Mouse (Mus musculus) forebrain, embryonic 10.5 days (tissue): ENCODE data around the gene Gpc6. TPM values are rescaled to one million over a fixed set of nuclear protein-coding genes. Genes with fewer than 3 reads are reported as not detected.

Experiments used
- DNase-seq: peaks from one replicate; pipeline ENCODE4 v3.0.0-alpha.2; 2017; ENCODE audit warnings: low spot score; ENCODE audit errors: extremely low spot score
- H3K27ac ChIP-seq: fragments of 300-500 bp; sonication (generic); 2 replicates; pipeline ENCODE4 v1.5.1; 2016; ENCODE audit warnings: mild to moderate bottlenecking
- H3K27me3 ChIP-seq: fragments of 300-500 bp; sonication (generic); 2 replicates; pipeline ENCODE4 v1.6.1; 2016; ENCODE audit warnings: mild to moderate bottlenecking; ENCODE audit not compliant: poor library complexity, severe bottlenecking
- H3K36me3 ChIP-seq: fragments of 300-500 bp; sonication (generic); replicated peaks from 2 replicates; pipeline ENCODE4 v1.6.1; 2016; ENCODE audit warnings: mild to moderate bottlenecking, moderate library complexity
- H3K4me1 ChIP-seq: fragments of 300-500 bp; sonication (generic); 2 replicates; pipeline ENCODE4 v1.6.1; 2016
- H3K4me3 ChIP-seq: fragments of 300-500 bp; sonication (generic); 2 replicates; pipeline ENCODE4 v1.5.1; 2016; ENCODE audit warnings: mild to moderate bottlenecking, moderate library complexity
- H3K9me3 ChIP-seq: fragments of 300-500 bp; sonication (generic); 2 replicates; pipeline ENCODE4 v1.6.1; 2016; ENCODE audit warnings: mild to moderate bottlenecking, moderate library complexity
- WGBS: fragments of 180-500 bp; shearing (Covaris S2); methylation state at CpG from one replicate; pipeline ENCODE4 v1.1.7; 2016; 5-methylcytosine and 5-hydroxymethylcytosine counted together
- polyA plus RNA-seq: library from polyadenylated mRNA; unstranded; fragments of >200 nt; fragmentation: Nextera tagmentation; extraction: Ambion mirVana; gene quantifications from 2 replicates; pipeline ENCODE4 v1.2.1, GENCODE M21; 2016

Gpc6 gene
- polyA plus RNA-seq, 1 experiment from 2014 or later, result 36.5 TPM

GRCm38 (mm10) chr14:117921393-117922014, 996.4 kb downstream of the Gpc6 start:
- Histone ChIP-seq H3K4me3 (no peak overlapping the region), H3K36me3 (no peaks in the 10 kb centered on the region), H3K4me1 (peaks cover 17% of the 10 kb centered on the region), H3K27ac (0 out of 2 replicates have a peak overlapping the region, but pooled peaks have one; percentile 30), H3K9me3 (no peaks in the 10 kb centered on the region), H3K27me3 (no peaks in the 10 kb centered on the region)
- WGBS, result 70% methylated on average over 18 of the region's 18 CpGs
- DNase-seq, result no peak

- Histone ChIP-seq H3K4me3 (no peak overlapping the region), H3K27me3 (no peaks in the 10 kb centered on the region), H3K36me3 (no peaks in the 10 kb centered on the region), H3K9me3 (no peaks in the 10 kb centered on the region), H3K27ac (no peak overlapping the region), H3K4me1 (peaks cover 28% of the 10 kb centered on the region)
- no peak for DNase-seq
- 76% methylated on average over 8 of the region's 8 CpGs for WGBS
Observed at GRCm38 (mm10) chr14:117923667-117924066, 998.6 kb downstream of the Gpc6 start.

- 3% methylated on average over 13 of the region's 13 CpGs for WGBS
- peak overlapping the region; percentile 2; the same call in 1 of the 2 replicates for H3K4me3 ChIP-seq
- no peaks in the 10 kb centered on the region for H3K27me3 ChIP-seq
- H3K36me3 ChIP-seq, result no peaks in the 10 kb centered on the region
- H3K27ac ChIP-seq, result peak overlapping the region; percentile 83
- H3K9me3 ChIP-seq, result no peaks in the 10 kb centered on the region
- peaks cover 43% of the 10 kb centered on the region for H3K4me1 ChIP-seq
- DNase-seq, result peak; percentile 66
Observed at GRCm38 (mm10) chr14:117930105-117930847, 1005.2 kb downstream of the Gpc6 start.

- H3K36me3 ChIP-seq, result no peaks in the 10 kb centered on the region
- no peak for DNase-seq
- H3K27ac ChIP-seq, result peak overlapping the region; percentile 83
- H3K4me3 ChIP-seq, result peak overlapping the region; percentile 2; the same call in 1 of the 2 replicates
- no peaks in the 10 kb centered on the region for H3K9me3 ChIP-seq
- no peaks in the 10 kb centered on the region for H3K27me3 ChIP-seq
- H3K4me1 ChIP-seq, result peaks cover 51% of the 10 kb centered on the region
- 49% methylated on average over 16 of the region's 16 CpGs for WGBS
Observed at GRCm38 (mm10) chr14:117930848-117931816, 1006.0 kb downstream of the Gpc6 start.

GRCm38 (mm10) chr14:117932163-117932851, 1007.2 kb downstream of the Gpc6 start:
- no peak overlapping the region for H3K27ac ChIP-seq
- WGBS, result 94% methylated on average over 17 of the region's 17 CpGs
- H3K27me3 ChIP-seq, result no peaks in the 10 kb centered on the region
- H3K9me3 ChIP-seq, result no peaks in the 10 kb centered on the region
- H3K36me3 ChIP-seq, result no peaks in the 10 kb centered on the region
- H3K4me3 ChIP-seq, result no peak overlapping the region
- H3K4me1 ChIP-seq, result peaks cover 54% of the 10 kb centered on the region
- no peak for DNase-seq

GRCm38 (mm10) chr14:117938554-117938953, 1013.4 kb downstream of the Gpc6 start:
- H3K4me1 ChIP-seq, result peaks cover 21% of the 10 kb centered on the region
- DNase-seq, result peak; percentile 50
- no peak overlapping the region for H3K4me3 ChIP-seq
- no peaks in the 10 kb centered on the region for H3K27me3 ChIP-seq
- no peaks in the 10 kb centered on the region for H3K36me3 ChIP-seq
- H3K9me3 ChIP-seq, result no peaks in the 10 kb centered on the region
- 56% methylated on average over 2 of the region's 2 CpGs for WGBS
- no peak overlapping the region for H3K27ac ChIP-seq

GRCm38 (mm10) chr14:117939471-117939870, 1014.4 kb downstream of the Gpc6 start:
- Histone ChIP-seq H3K36me3 (no peaks in the 10 kb centered on the region), H3K4me3 (no peak overlapping the region), H3K27me3 (no peaks in the 10 kb centered on the region), H3K9me3 (no peaks in the 10 kb centered on the region), H3K4me1 (peaks cover 21% of the 10 kb centered on the region), H3K27ac (no peak overlapping the region)
- DNase-seq, result no peak
- WGBS, result 92% methylated on average over 7 of the region's 7 CpGs

GRCm38 (mm10) chr14:117945920-117946503, 1020.9 kb downstream of the Gpc6 start:
- WGBS, result 93% methylated on average over 4 of the region's 4 CpGs

GRCm38 (mm10) chr14:117951265-117951664, 1026.2 kb downstream of the Gpc6 start:
- Histone ChIP-seq H3K4me3 (no peak overlapping the region), H3K4me1 (peaks cover 3% of the 10 kb centered on the region; the same call in 1 of the 2 replicates), H3K9me3 (peaks cover 6% of the 10 kb centered on the region; the same call in 1 of the 2 replicates), H3K27me3 (no peaks in the 10 kb centered on the region), H3K36me3 (no peaks in the 10 kb centered on the region), H3K27ac (no peak overlapping the region)
- DNase-seq, result no peak
- 81% methylated on average over 15 of the region's 15 CpGs for WGBS

More at GRCm38 (mm10) chr14:117945920-117946503, 1020.9 kb downstream of the Gpc6 start:
- peaks cover 5% of the 10 kb centered on the region; the same call in 1 of the 2 replicates for H3K4me1 ChIP-seq
- no peak overlapping the region for H3K4me3 ChIP-seq
- peaks cover 6% of the 10 kb centered on the region; the same call in 1 of the 2 replicates for H3K9me3 ChIP-seq
- no peaks in the 10 kb centered on the region for H3K27me3 ChIP-seq
- no peak overlapping the region for H3K27ac ChIP-seq
- H3K36me3 ChIP-seq, result no peaks in the 10 kb centered on the region
- no peak for DNase-seq

- H3K27ac ChIP-seq, result no peak overlapping the region
- H3K9me3 ChIP-seq, result peaks cover 6% of the 10 kb centered on the region; the same call in 1 of the 2 replicates
- WGBS, result 68% methylated on average over 5 of the region's 5 CpGs
- no peaks in the 10 kb centered on the region for H3K36me3 ChIP-seq
- H3K4me1 ChIP-seq, result peaks cover 3% of the 10 kb centered on the region; the same call in 1 of the 2 replicates
- DNase-seq, result no peak
- no peak overlapping the region for H3K4me3 ChIP-seq
- H3K27me3 ChIP-seq, result no peaks in the 10 kb centered on the region
Observed at GRCm38 (mm10) chr14:117951686-117952085, 1026.6 kb downstream of the Gpc6 start.

- H3K4me1 ChIP-seq, result peaks cover 3% of the 10 kb centered on the region; the same call in 1 of the 2 replicates
- no peaks in the 10 kb centered on the region for H3K27me3 ChIP-seq
- H3K4me3 ChIP-seq, result no peak overlapping the region
- no peaks in the 10 kb centered on the region for H3K36me3 ChIP-seq
- no peaks in the 10 kb centered on the region for H3K9me3 ChIP-seq
- WGBS, result 98% methylated on average over 3 of the region's 3 CpGs
- H3K27ac ChIP-seq, result no peak overlapping the region
- no peak for DNase-seq
Observed at GRCm38 (mm10) chr14:117956051-117956450, 1030.9 kb downstream of the Gpc6 start.
